Mouse (Mus musculus): ENCODE measurements around the gene Zbtb45.

DNA sequence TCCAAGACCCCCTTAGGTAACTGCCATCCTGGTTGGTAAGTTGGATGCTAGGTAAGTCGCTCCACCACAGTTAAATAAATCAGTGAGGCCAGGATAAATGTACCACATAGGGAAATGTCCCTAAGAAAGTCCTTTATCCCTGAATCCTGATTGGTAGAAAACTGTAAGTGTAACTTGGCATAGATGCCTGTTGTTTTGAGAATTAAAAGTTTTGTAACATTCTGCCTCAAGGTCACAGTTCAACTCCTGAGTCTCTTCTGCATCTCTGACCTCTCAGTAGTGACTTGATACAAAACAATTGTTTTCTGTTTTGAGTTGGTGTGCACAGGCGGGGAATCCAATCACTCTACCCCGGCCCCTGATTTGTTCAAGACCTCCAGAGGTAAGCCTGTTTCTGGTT, 11.0 kb downstream of the Zbtb45 start, which contains the start of gene Trim28:
- TF ChIP-seq CTCF (IDR thresholded peaks at IDR 0.05; ENCODE audit: low read depth) (no peak), EP300 (IDR thresholded peaks at IDR 0.05; ENCODE audit: low read depth) (no peak)

All from liver, embryonic 14.5 days (tissue).